Mouse (Mus musculus) forebrain, embryonic 10.5 days (tissue): ENCODE measurements around the gene Tdrd9. TPM values are rescaled to one million over a fixed set of nuclear protein-coding genes. Genes with fewer than 3 reads are reported as not detected.
"Not testable (repeated sequence)": the region's sequence is repeated elsewhere in the genome, so short reads cannot be mapped to it uniquely, and the experiment has no call there.

Experiments used
- DNase-seq: peaks from one replicate; pipeline ENCODE4 v3.0.0-alpha.2; 2017; ENCODE audit warnings: low spot score; ENCODE audit errors: extremely low spot score
- H3K27ac ChIP-seq: fragments of 300-500 bp; sonication (generic); 2 replicates; pipeline ENCODE4 v1.5.1; 2016; ENCODE audit warnings: mild to moderate bottlenecking
- H3K27me3 ChIP-seq: fragments of 300-500 bp; sonication (generic); 2 replicates; pipeline ENCODE4 v1.6.1; 2016; ENCODE audit warnings: mild to moderate bottlenecking; ENCODE audit not compliant: poor library complexity, severe bottlenecking
- H3K36me3 ChIP-seq: fragments of 300-500 bp; sonication (generic); replicated peaks from 2 replicates; pipeline ENCODE4 v1.6.1; 2016; ENCODE audit warnings: mild to moderate bottlenecking, moderate library complexity
- H3K4me1 ChIP-seq: fragments of 300-500 bp; sonication (generic); 2 replicates; pipeline ENCODE4 v1.6.1; 2016
- H3K4me3 ChIP-seq: fragments of 300-500 bp; sonication (generic); 2 replicates; pipeline ENCODE4 v1.5.1; 2016; ENCODE audit warnings: mild to moderate bottlenecking, moderate library complexity
- H3K9me3 ChIP-seq: fragments of 300-500 bp; sonication (generic); 2 replicates; pipeline ENCODE4 v1.6.1; 2016; ENCODE audit warnings: mild to moderate bottlenecking, moderate library complexity
- WGBS: fragments of 180-500 bp; shearing (Covaris S2); methylation state at CpG from one replicate; pipeline ENCODE4 v1.1.7; 2016; 5-methylcytosine and 5-hydroxymethylcytosine counted together
- polyA plus RNA-seq: library from polyadenylated mRNA; unstranded; fragments of >200 nt; fragmentation: Nextera tagmentation; extraction: Ambion mirVana; gene quantifications from 2 replicates; pipeline ENCODE4 v1.2.1, GENCODE M21; 2016

The Tdrd9 gene
- polyA plus RNA-seq, 1 experiment from 2014 or later: 1.1 TPM

DNA sequence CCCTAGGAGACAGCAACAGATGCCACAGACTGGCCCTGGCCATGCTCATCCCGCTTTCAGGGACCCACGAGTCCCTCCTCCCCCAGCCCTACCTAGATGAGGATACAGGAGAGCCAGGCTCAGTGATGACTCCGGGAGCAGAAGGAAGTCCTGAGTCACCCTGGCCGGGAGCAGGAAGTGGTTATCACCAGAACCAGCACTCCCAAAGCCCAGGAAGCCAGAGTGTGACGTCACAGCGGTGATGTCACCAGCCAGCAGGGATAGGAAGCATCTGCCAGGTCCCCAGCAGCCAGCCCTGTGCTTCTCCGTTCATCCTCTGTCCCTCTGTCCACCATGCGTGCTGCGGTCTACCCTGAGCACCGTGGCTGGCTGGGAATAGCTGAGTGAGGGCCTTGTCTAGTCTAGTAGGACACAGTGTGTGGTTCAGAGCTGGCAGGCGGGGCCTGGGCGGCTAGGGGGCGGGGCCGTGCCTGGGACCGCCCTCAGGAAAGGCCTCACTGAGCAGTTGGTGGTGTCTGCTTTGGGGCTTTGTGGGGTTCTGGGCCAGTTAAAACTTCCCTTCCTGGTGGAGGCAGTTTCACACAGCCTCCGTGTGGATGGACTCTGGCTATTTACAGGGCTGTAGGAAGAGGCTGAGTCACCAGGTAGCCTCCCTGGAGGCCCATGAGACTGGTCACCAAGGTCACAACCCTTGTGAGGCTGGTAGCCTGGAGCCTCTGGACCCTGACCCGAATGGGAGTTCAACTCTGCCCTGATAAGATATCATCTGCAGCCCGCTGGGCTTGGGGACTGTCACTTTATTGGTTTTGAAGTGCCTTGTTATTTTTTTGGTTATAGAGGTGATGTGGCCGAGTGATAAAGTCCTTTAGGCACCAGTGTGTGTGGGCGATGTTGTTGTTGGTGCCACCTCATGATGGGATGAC, 27.0 kb upstream of the Tdrd9 start:
- peaks cover 33% of the 10 kb centered on the region for H3K4me1 ChIP-seq
- 73% methylated on average over 17 of the region's 20 CpGs for WGBS
- H3K27ac ChIP-seq: peak overlapping the region; percentile 75

DNA sequence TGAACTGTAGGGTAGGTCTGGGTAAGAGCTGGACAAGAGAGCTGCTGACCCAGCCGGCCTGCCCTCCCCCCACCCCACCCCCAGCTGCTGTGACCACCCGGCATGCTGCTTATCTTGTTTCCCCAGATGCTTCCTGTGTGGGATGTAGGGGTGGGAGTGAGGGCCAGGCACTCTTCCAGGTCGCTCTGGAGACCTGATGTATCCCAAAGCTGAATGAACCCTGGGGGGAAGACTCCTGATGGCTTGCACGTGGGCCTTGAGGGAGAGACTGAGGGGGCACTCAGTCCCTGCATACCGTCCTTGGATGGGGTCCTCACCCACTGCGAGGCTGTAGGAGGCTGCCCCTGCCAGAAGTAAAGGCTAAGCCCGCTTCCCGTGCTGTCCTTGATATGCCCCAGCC, 26.2 kb upstream of the Tdrd9 start:
- no peak overlapping the region for H3K4me3 ChIP-seq
- WGBS: 70% methylated on average over 8 of the region's 8 CpGs
- H3K9me3 ChIP-seq: no peaks in the 10 kb centered on the region
- H3K4me1 ChIP-seq: peaks cover 33% of the 10 kb centered on the region
- no peaks in the 10 kb centered on the region for H3K27me3 ChIP-seq
- H3K36me3 ChIP-seq: no peaks in the 10 kb centered on the region
- peak overlapping the region; percentile 73 for H3K27ac ChIP-seq
- no peak for DNase-seq

More for the DNA sequence above, 27.0 kb upstream of the Tdrd9 start:
- not testable (repeated sequence) for H3K36me3 ChIP-seq, DNase-seq, H3K27me3 ChIP-seq, H3K9me3 ChIP-seq
- peak overlapping the region; percentile 22; the same call in 1 of the 2 replicates for H3K4me3 ChIP-seq

DNA sequence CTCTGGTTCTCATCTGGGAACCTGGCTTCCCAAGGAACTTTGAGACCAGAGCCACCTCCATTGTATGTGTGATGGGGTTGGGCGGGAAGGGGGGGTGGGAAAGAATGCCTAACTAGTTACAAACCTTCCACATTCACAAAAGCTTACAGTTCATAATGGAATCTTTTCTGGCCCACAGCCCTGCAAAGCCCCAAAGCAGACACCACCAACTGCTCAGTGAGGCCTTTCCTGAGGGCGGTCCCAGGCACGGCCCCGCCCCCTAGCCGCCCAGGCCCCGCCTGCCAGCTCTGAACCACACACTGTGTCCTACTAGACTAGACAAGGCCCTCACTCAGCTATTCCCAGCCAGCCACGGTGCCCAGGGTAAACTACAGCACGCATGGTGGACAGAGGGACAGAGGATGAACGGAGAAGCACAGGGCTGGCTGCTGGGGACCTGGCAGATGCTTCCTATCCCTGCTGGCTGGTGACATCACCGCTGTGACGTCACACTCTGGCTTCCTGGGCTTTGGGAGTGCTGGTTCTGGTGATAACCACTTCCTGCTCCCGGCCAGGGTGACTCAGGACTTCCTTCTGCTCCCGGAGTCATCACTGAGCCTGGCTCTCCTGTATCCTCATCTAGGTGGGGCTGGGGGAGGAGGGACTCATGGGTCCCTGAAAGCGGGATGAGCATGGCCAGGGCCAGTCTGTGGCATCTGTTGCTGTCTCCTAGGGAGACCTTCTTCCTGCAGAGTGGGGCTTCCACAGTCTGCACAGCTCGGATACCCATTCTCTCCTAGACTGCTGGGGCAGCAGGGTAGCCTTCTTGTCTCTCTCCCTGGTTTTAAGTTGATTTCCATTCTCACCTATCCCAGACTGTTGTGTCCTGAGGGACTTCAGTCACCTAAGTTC, 25.3 kb upstream of the Tdrd9 start:
- not testable (repeated sequence) for H3K36me3 ChIP-seq, H3K4me3 ChIP-seq, H3K27me3 ChIP-seq, H3K9me3 ChIP-seq, DNase-seq
- Histone ChIP-seq H3K27ac (peak overlapping the region; percentile 73), H3K4me1 (peaks cover 33% of the 10 kb centered on the region)
- WGBS: 66% methylated on average over 12 of the region's 15 CpGs

DNA sequence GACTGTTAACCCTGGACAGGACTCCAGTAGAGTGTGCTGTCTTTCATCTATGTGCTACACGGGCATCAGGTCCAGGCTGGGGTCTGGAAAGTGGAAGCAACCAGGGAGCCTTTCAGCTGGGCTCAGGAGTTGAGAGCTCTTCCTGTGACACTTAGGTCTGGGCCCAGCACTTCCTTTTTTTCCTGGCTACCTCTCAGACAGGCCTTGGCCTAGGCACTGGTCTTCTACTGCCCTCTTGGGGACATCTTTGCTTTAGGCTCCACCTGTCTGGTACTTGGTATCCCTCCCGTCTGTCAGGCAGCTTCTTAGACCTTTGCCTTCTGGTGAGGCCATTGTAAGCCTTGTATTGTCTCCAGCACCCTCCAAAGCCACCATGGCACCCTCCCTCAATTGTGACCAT, 24.6 kb upstream of the Tdrd9 start:
- DNase-seq: no peak
- Histone ChIP-seq H3K27me3 (no peaks in the 10 kb centered on the region), H3K9me3 (no peaks in the 10 kb centered on the region), H3K4me3 (no peak overlapping the region), H3K4me1 (peaks cover 37% of the 10 kb centered on the region), H3K27ac (0 out of 2 replicates have a peak overlapping the region, but pooled peaks have one; percentile 25), H3K36me3 (no peaks in the 10 kb centered on the region)
- 58% methylated on average over 2 of the region's 2 CpGs for WGBS

GRCm38 (mm10) chr12:111950486-111950885, 20.9 kb upstream of the Tdrd9 start:
- Histone ChIP-seq H3K4me1 (peaks cover 16% of the 10 kb centered on the region), H3K27me3 (no peaks in the 10 kb centered on the region), H3K4me3 (no peak overlapping the region), H3K36me3 (no peaks in the 10 kb centered on the region), H3K27ac (no peak overlapping the region), H3K9me3 (no peaks in the 10 kb centered on the region)
- 88% methylated on average over 5 of the region's 5 CpGs for WGBS
- no peak for DNase-seq

DNA sequence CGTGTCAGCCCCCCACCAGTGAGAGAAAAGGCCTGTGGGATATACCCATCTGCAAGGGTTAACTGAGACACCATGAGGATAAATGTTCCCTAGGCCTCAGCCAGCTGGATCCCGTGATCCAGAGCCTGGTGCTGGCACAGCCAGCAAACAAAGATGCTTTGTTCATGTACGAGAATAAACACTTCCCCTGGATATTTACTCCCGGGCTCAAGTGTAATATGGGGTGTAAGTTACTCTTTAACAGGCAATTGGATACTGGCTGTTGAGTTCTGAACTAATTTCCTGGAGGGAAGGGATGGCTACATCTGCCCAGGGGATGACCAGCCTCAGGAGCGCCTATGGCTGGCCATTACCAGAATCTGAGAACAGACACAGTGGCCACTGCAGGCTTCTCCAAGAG, 19.7 kb upstream of the Tdrd9 start:
- H3K4me3 ChIP-seq: no peak overlapping the region
- peaks cover 8% of the 10 kb centered on the region; the same call in 1 of the 2 replicates for H3K4me1 ChIP-seq
- WGBS: 65% methylated on average over 5 of the region's 5 CpGs
- H3K36me3 ChIP-seq: no peaks in the 10 kb centered on the region
- no peaks in the 10 kb centered on the region for H3K9me3 ChIP-seq
- no peak for DNase-seq
- no peak overlapping the region for H3K27ac ChIP-seq
- H3K27me3 ChIP-seq: no peaks in the 10 kb centered on the region

GRCm38 (mm10) chr12:111956173-111956572, 15.2 kb upstream of the Tdrd9 start:
- peaks cover 10% of the 10 kb centered on the region; the same call in 1 of the 2 replicates for H3K4me1 ChIP-seq
- no peaks in the 10 kb centered on the region for H3K27me3 ChIP-seq
- no peak for DNase-seq
- 78% methylated on average over 5 of the region's 5 CpGs for WGBS
- peaks cover 11% of the 10 kb centered on the region for H3K9me3 ChIP-seq
- H3K36me3 ChIP-seq: peaks cover 27% of the 10 kb centered on the region
- H3K27ac ChIP-seq: no peak overlapping the region
- no peak overlapping the region for H3K4me3 ChIP-seq

GRCm38 (mm10) chr12:111958101-111958865, 13.1 kb upstream of the Tdrd9 start:
- Histone ChIP-seq H3K27ac (no peak overlapping the region), H3K4me1 (0 out of 2 replicates have a peak, but pooled peaks cover 3% of the 10 kb centered on the region), H3K4me3 (no peak overlapping the region), H3K36me3 (peaks cover 48% of the 10 kb centered on the region), H3K27me3 (no peaks in the 10 kb centered on the region), H3K9me3 (peaks cover 11% of the 10 kb centered on the region)
- peak; percentile 51 for DNase-seq
- WGBS: 56% methylated on average over 9 of the region's 9 CpGs

GRCm38 (mm10) chr12:111963339-111963738, 8.0 kb upstream of the Tdrd9 start:
- DNase-seq: no peak
- Histone ChIP-seq H3K4me3 (no peak overlapping the region), H3K36me3 (peaks cover 64% of the 10 kb centered on the region), H3K27me3 (no peaks in the 10 kb centered on the region), H3K27ac (no peak overlapping the region), H3K9me3 (peaks cover 11% of the 10 kb centered on the region), H3K4me1 (peaks cover 15% of the 10 kb centered on the region)
- 93% methylated on average over 5 of the region's 5 CpGs for WGBS

- Histone ChIP-seq H3K9me3 (no peaks in the 10 kb centered on the region), H3K4me1 (peaks cover 15% of the 10 kb centered on the region), H3K36me3 (peaks cover 31% of the 10 kb centered on the region), H3K27me3 (no peaks in the 10 kb centered on the region), H3K4me3 (peak within 1 kb of the TSS; percentile 96), H3K27ac (peak within 1 kb of the TSS; percentile 94)
- DNase-seq: peak; percentile 97
- under 1% methylated on average over 37 of the region's 37 CpGs for WGBS
Observed at GRCm38 (mm10) chr12:111966683-111967173, 4.6 kb upstream of the Tdrd9 start, which contains the start of gene Atp5mpl. Gene Atp5mpl, minus strand, starts transcription at chr12:111966977.

- 89% methylated on average over 4 of the region's 4 CpGs for whole genome bisulfite sequencing
- Histone ChIP-seq H3K4me1 (peaks cover 13% of the 10 kb centered on the region), H3K9me3 (no peaks in the 10 kb centered on the region), H3K27me3 (no peaks in the 10 kb centered on the region), H3K4me3 (no peak overlapping the region), H3K36me3 (no peaks in the 10 kb centered on the region; the same call in 1 of the 2 replicates), H3K27ac (no peak overlapping the region)
- no peak for DNase-seq
Observed at GRCm38 (mm10) chr12:111970085-111970484, 1.3 kb upstream of the Tdrd9 start.

DNA sequence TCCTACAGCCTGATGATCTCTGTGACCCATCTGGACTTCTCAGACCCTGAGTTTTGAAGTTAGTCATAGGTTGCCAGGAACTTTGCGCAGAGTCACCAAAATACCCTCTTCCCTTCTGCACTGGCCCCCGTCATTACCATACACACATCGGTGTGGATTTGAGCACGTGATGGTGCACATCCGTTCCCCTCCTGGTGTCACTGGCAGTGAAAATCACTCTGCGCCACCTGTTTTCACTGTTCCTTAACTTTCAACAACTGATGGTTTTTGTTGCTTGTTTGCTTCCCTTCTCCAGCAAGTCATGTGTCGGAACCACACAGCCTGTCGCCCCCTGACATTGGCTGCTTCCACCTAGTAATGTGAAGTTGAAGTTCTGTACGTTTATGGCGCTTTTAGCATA, 1.1 kb downstream of the Tdrd9 start:
- WGBS: 90% methylated on average over 10 of the region's 10 CpGs
- no peak overlapping the region for H3K4me3 ChIP-seq
- H3K27me3 ChIP-seq: no peaks in the 10 kb centered on the region
- no peak overlapping the region for H3K27ac ChIP-seq
- no peaks in the 10 kb centered on the region for H3K4me1 ChIP-seq
- no peaks in the 10 kb centered on the region for H3K36me3 ChIP-seq
- no peak for DNase-seq
- H3K9me3 ChIP-seq: no peaks in the 10 kb centered on the region
